Mouse (Mus musculus) limb, embryonic 13.5 days (tissue): ENCODE measurements around the gene Vasp. TPM values are rescaled to one million over a fixed set of nuclear protein-coding genes. Genes with fewer than 3 reads are reported as not detected.

Source experiments
- ATAC-seq: fragments of 200-750 bp; cut with Nextera tagmentation; 2 replicates; pipeline ENCODE4 v1.8.0; 2017; ENCODE audit warnings: low read depth, moderate number of reproducible peaks, moderate TSS enrichment; ENCODE audit not compliant: low FRiP score
- H3K27ac ChIP-seq: fragments of 300-500 bp; sonication (generic); 2 replicates; pipeline ENCODE4 v1.5.1; 2015; ENCODE audit warnings: inconsistent platforms, mild to moderate bottlenecking, moderate library complexity
- H3K27me3 ChIP-seq: fragments of 300-500 bp; sonication (generic); 2 replicates; pipeline ENCODE4 v1.6.1; 2015; ENCODE audit warnings: mild to moderate bottlenecking, inconsistent platforms
- H3K36me3 ChIP-seq: fragments of 300-500 bp; sonication (generic); 2 replicates; pipeline ENCODE4 v1.6.1; 2015; ENCODE audit warnings: inconsistent platforms, mild to moderate bottlenecking, moderate library complexity
- H3K4me1 ChIP-seq: fragments of 300-500 bp; sonication (generic); 2 replicates; pipeline ENCODE4 v1.6.1; 2015; ENCODE audit warnings: inconsistent platforms
- H3K4me2 ChIP-seq: fragments of 300-500 bp; sonication (generic); replicated peaks from 2 replicates; pipeline ENCODE4 v1.6.1; 2015; ENCODE audit warnings: inconsistent platforms, mild to moderate bottlenecking, moderate library complexity
- H3K4me3 ChIP-seq: fragments of 300-500 bp; sonication (generic); 2 replicates; pipeline ENCODE4 v1.5.1; 2015; ENCODE audit warnings: moderate library complexity, mild to moderate bottlenecking, inconsistent platforms
- H3K9ac ChIP-seq: fragments of 300-500 bp; sonication (generic); 2 replicates; pipeline ENCODE4 v1.6.1; 2015; ENCODE audit warnings: mild to moderate bottlenecking, inconsistent platforms
- H3K9me3 ChIP-seq: fragments of 300-500 bp; sonication (generic); 2 replicates; pipeline ENCODE4 v1.6.1; 2016; ENCODE audit warnings: inconsistent platforms
- WGBS: fragments of 180-500 bp; shearing (Covaris S2); methylation state at CpG from one replicate; pipeline ENCODE4 v1.1.7; 2015; 5-methylcytosine and 5-hydroxymethylcytosine counted together
- polyA plus RNA-seq: library from polyadenylated mRNA; unstranded; fragments of >200 nt; fragmentation: Nextera tagmentation; extraction: Ambion mirVana; gene quantifications from 2 replicates; pipeline ENCODE4 v1.2.1, GENCODE M21; 2015

Gene Vasp
- polyA plus RNA-seq, 1 experiment from 2014 or later: 69.0 TPM

GRCm38 (mm10) chr7:19211996-19212755 lies 59.4 kb downstream of the Vasp start, which contains the start of gene Gpr4:
Gpr4 (plus strand) TSS chr7:19212538.
- Histone ChIP-seq H3K36me3 (no peaks in the 10 kb centered on the region), H3K9ac (peak within 1 kb of the TSS; percentile 63), H3K4me1 (peaks cover 43% of the 10 kb centered on the region), H3K4me2 (peak within 1 kb of the TSS; percentile 78), H3K27ac (no peak within 1 kb of the TSS; the same call in 1 of the 2 replicates), H3K4me3 (peak within 1 kb of the TSS; percentile 59), H3K9me3 (no peaks in the 10 kb centered on the region; the same call in 1 of the 2 replicates), H3K27me3 (no peaks in the 10 kb centered on the region)
- ATAC-seq: peak; percentile 77; the same call in 1 of the 2 replicates
- WGBS: 2% methylated on average over 28 of the region's 30 CpGs

GRCm38 (mm10) chr7:19211041-19211675 lies 60.5 kb downstream of the Vasp start:
- Histone ChIP-seq H3K4me2 (no peak overlapping the region), H3K27me3 (no peaks in the 10 kb centered on the region), H3K9me3 (no peaks in the 10 kb centered on the region; the same call in 1 of the 2 replicates), H3K27ac (no peak overlapping the region), H3K36me3 (no peaks in the 10 kb centered on the region; the same call in 1 of the 2 replicates), H3K4me1 (peaks cover 36% of the 10 kb centered on the region), H3K4me3 (no peak overlapping the region), H3K9ac (no peak overlapping the region)
- no peak for ATAC-seq
- WGBS: 60% methylated on average over 5 of the region's 5 CpGs

GRCm38 (mm10) chr7:19210010-19210409 lies 61.6 kb downstream of the Vasp start:
- peaks cover 26% of the 10 kb centered on the region for H3K4me1 ChIP-seq
- no peak for ATAC-seq
- WGBS: 94% methylated on average over 5 of the region's 5 CpGs
- no peaks in the 10 kb centered on the region; the same call in 1 of the 2 replicates for H3K9me3 ChIP-seq
- peaks cover 11% of the 10 kb centered on the region for H3K36me3 ChIP-seq
- H3K9ac ChIP-seq: no peak overlapping the region
- H3K27ac ChIP-seq: no peak overlapping the region
- no peak overlapping the region for H3K4me2 ChIP-seq
- H3K27me3 ChIP-seq: no peaks in the 10 kb centered on the region
- no peak overlapping the region for H3K4me3 ChIP-seq

- Histone ChIP-seq H3K4me1 (peaks cover 21% of the 10 kb centered on the region), H3K9me3 (no peaks in the 10 kb centered on the region; the same call in 1 of the 2 replicates), H3K36me3 (peaks cover 16% of the 10 kb centered on the region), H3K4me3 (no peak overlapping the region), H3K27me3 (no peaks in the 10 kb centered on the region), H3K4me2 (no peak overlapping the region), H3K9ac (no peak overlapping the region), H3K27ac (no peak overlapping the region)
- ATAC-seq: no peak
- 81% methylated on average over 4 of the region's 4 CpGs for WGBS
Observed at GRCm38 (mm10) chr7:19209494-19209893, 62.1 kb downstream of the Vasp start.

- Histone ChIP-seq H3K4me3 (no peak overlapping the region), H3K27ac (no peak overlapping the region), H3K9ac (no peak overlapping the region), H3K9me3 (no peaks in the 10 kb centered on the region; the same call in 1 of the 2 replicates), H3K4me2 (no peak overlapping the region), H3K27me3 (no peaks in the 10 kb centered on the region), H3K36me3 (peaks cover 21% of the 10 kb centered on the region), H3K4me1 (peaks cover 16% of the 10 kb centered on the region)
- 52% methylated on average over 7 of the region's 7 CpGs for WGBS
- ATAC-seq: no peak
Observed at GRCm38 (mm10) chr7:19208944-19209472, 62.6 kb downstream of the Vasp start.

- ATAC-seq: no peak
- Histone ChIP-seq H3K4me3 (no peak overlapping the region), H3K9ac (no peak overlapping the region), H3K27me3 (no peaks in the 10 kb centered on the region), H3K36me3 (peaks cover 26% of the 10 kb centered on the region), H3K9me3 (no peaks in the 10 kb centered on the region; the same call in 1 of the 2 replicates), H3K27ac (no peak overlapping the region), H3K4me2 (no peak overlapping the region), H3K4me1 (peaks cover 11% of the 10 kb centered on the region)
- WGBS: 81% methylated on average over 13 of the region's 13 CpGs
Observed at GRCm38 (mm10) chr7:19208201-19208910, 63.3 kb downstream of the Vasp start.

Other genes starting within 250 kb of the Vasp start
- gene Foxa3, start 248.3 kb downstream of the Vasp start, polyA plus RNA-seq: 3.5 and 4.1 TPM in 2 replicates
- gene Sympk, start 247.4 kb downstream of the Vasp start, polyA plus RNA-seq: 33.6 and 37.8 TPM in 2 replicates
- not detected in 2 replicates for gene Rsph6a, start 217.1 kb downstream of the Vasp start, polyA plus RNA-seq
- 16.8 and 17.4 TPM in 2 replicates for gene Dmwd, start 195.6 kb downstream of the Vasp start, polyA plus RNA-seq
- gene Dmpk, start 188.0 kb downstream of the Vasp start, polyA plus RNA-seq: 22.6 and 23.1 TPM in 2 replicates
- gene Six5, start 177.2 kb downstream of the Vasp start, polyA plus RNA-seq: 13.4 and 13.9 TPM in 2 replicates
- 4.2 and 4.3 TPM in 2 replicates for gene Gm4969, start 153.4 kb downstream of the Vasp start, polyA plus RNA-seq
- gene Fbxo46, start 152.0 kb downstream of the Vasp start, polyA plus RNA-seq: 16.8 and 19.1 TPM in 2 replicates
- gene Qpctl, start 122.5 kb downstream of the Vasp start, polyA plus RNA-seq: 17.1 and 18.1 TPM in 2 replicates
- gene Snrpd2, start 122.1 kb downstream of the Vasp start, polyA plus RNA-seq: 146 and 149 TPM in 2 replicates
- 0.29 and 0.41 TPM in 2 replicates for gene Gipr, start 105.7 kb downstream of the Vasp start, polyA plus RNA-seq
- gene Eml2, start 95.4 kb downstream of the Vasp start, polyA plus RNA-seq: 5.2 and 5.5 TPM in 2 replicates
- gene Gpr4, start 59.3 kb downstream of the Vasp start, polyA plus RNA-seq: 4.6 and 6.2 TPM in 2 replicates
- 35.2 and 35.7 TPM in 2 replicates for gene Opa3, start 43.5 kb downstream of the Vasp start, polyA plus RNA-seq
- gene Ppm1n, start 8.2 kb upstream of the Vasp start, polyA plus RNA-seq: not detected in 2 replicates
- 20.2 and 20.9 TPM in 2 replicates for gene Rtn2, start 10.8 kb upstream of the Vasp start, polyA plus RNA-seq
- 0.23 and 0.27 TPM in 2 replicates for gene Fosb, start 38.2 kb upstream of the Vasp start, polyA plus RNA-seq
- gene Ercc1, start 73.0 kb upstream of the Vasp start, polyA plus RNA-seq: 89.1 and 96.4 TPM in 2 replicates
- gene Cd3eap, start 87.7 kb upstream of the Vasp start, polyA plus RNA-seq: 29.9 and 31.8 TPM in 2 replicates
- gene Ppp1r13l, start 87.9 kb upstream of the Vasp start, polyA plus RNA-seq: 9.0 and 9.6 TPM in 2 replicates
- 18.2 and 18.3 TPM in 2 replicates for gene Ercc2, start 110.2 kb upstream of the Vasp start, polyA plus RNA-seq
- gene Klc3, start 132.3 kb upstream of the Vasp start, polyA plus RNA-seq: 8.3 and 8.6 TPM in 2 replicates
- gene Ckm, start 133.0 kb upstream of the Vasp start, polyA plus RNA-seq: 3.2 and 4.7 TPM in 2 replicates
- 9.8 and 10.3 TPM in 2 replicates for gene Mark4, start 187.0 kb upstream of the Vasp start, polyA plus RNA-seq
- gene Exoc3l2, start 191.5 kb upstream of the Vasp start, polyA plus RNA-seq: 1.1 and 1.3 TPM in 2 replicates
- gene Bloc1s3, start 236.6 kb upstream of the Vasp start, polyA plus RNA-seq: 2.5 TPM in 2 replicates
- gene Trappc6a, start 236.6 kb upstream of the Vasp start, polyA plus RNA-seq: 67.5 and 67.8 TPM in 2 replicates
- 0.10 and 0.11 TPM in 2 replicates for gene Nkpd1, start 246.0 kb upstream of the Vasp start, polyA plus RNA-seq